Mouse (Mus musculus): Measurements from ENCODE around the gene Ccdc116. TPM values are rescaled to one million over a fixed set of nuclear protein-coding genes. Genes with fewer than 3 reads are reported as not detected.
"Not testable (repeated sequence)": the region's sequence is repeated elsewhere in the genome, so short reads cannot be mapped to it uniquely, and the experiment has no call there.

Ccdc116 gene
- under 1 TPM; 0.29 to 0.54 TPM for total RNA-seq (2021)
- long read RNA-seq, experiment 1, result 0 reads
- long read RNA-seq, experiment 2, result 0 reads

GRCm38 (mm10) chr16:17146772-17147235, at the start of gene Ccdc116:
Ccdc116 (minus strand) TSS chr16:17147229.
- peak; percentile 70 for DNase-seq

- no peak for DNase-seq
Observed at GRCm38 (mm10) chr16:17193823-17194222, 46.8 kb upstream of the Ccdc116 start.

- DNase-seq, result no peak
Observed at GRCm38 (mm10) chr16:17185475-17185874, 38.4 kb upstream of the Ccdc116 start.

GRCm38 (mm10) chr16:17183003-17183402, 36.0 kb upstream of the Ccdc116 start:
- DNase-seq, result no peak

- DNase-seq, result no peak
Observed at GRCm38 (mm10) chr16:17182136-17182535, 35.1 kb upstream of the Ccdc116 start.

- DNase-seq, result no peak
Observed at GRCm38 (mm10) chr16:17181382-17181781, 34.4 kb upstream of the Ccdc116 start.

GRCm38 (mm10) chr16:17179706-17180105, 32.7 kb upstream of the Ccdc116 start:
- no peak for DNase-seq

- no peak for DNase-seq
Observed at GRCm38 (mm10) chr16:17177623-17178170, 30.7 kb upstream of the Ccdc116 start.

- DNase-seq, result no peak
Observed at GRCm38 (mm10) chr16:17175765-17176164, 28.7 kb upstream of the Ccdc116 start.

- no peak for DNase-seq
Observed at GRCm38 (mm10) chr16:17168049-17168448, 21.0 kb upstream of the Ccdc116 start.

GRCm38 (mm10) chr16:17167179-17167578, 20.1 kb upstream of the Ccdc116 start:
- no peak for DNase-seq

GRCm38 (mm10) chr16:17165478-17165877, 18.4 kb upstream of the Ccdc116 start:
- DNase-seq, result not testable (repeated sequence)

GRCm38 (mm10) chr16:17154346-17154745, 7.3 kb upstream of the Ccdc116 start:
- no peak for DNase-seq

GRCm38 (mm10) chr16:17151874-17152273, 4.8 kb upstream of the Ccdc116 start:
- no peak for DNase-seq

GRCm38 (mm10) chr16:17150520-17151258, 3.7 kb upstream of the Ccdc116 start:
- DNase-seq, result no peak

- peak; percentile 19 for DNase-seq
Observed at GRCm38 (mm10) chr16:17148084-17148483, 1.1 kb upstream of the Ccdc116 start.

- no peak for DNase-seq
Observed at GRCm38 (mm10) chr16:17147391-17147929, 431 bp upstream of the Ccdc116 start.

- no peak for DNase-seq
Observed at GRCm38 (mm10) chr16:17144339-17144738, 2.7 kb downstream of the Ccdc116 start, which contains the start of gene Ydjc. Ydjc (plus strand) TSS chr16:17144621.

GRCm38 (mm10) chr16:17137355-17137754, 9.7 kb downstream of the Ccdc116 start:
- DNase-seq, result no peak

GRCm38 (mm10) chr16:17132906-17133200, 14.2 kb downstream of the Ccdc116 start:
- DNase-seq, result no peak

GRCm38 (mm10) chr16:17132089-17132905, 14.7 kb downstream of the Ccdc116 start, which contains the start of gene Sdf2l1:
Sdf2l1 (minus strand) TSS chr16:17132383.
- DNase-seq, result peak; percentile 96
